Mouse (Mus musculus) right cerebral cortex, adult 2 months (tissue): ENCODE data around the gene Sh2b1.

Source experiments
- DNase-seq, 2 experiments: peaks; one replicate each; pipeline ENCODE4 v3.0.0; 2021 to 2022; ENCODE audit warnings: low spot score in 2 of 2

Sh2b1 gene

GRCm38 (mm10) chr7:126418496-126418895 lies 56.7 kb downstream of the Sh2b1 start:
- no peak for DNase-seq

GRCm38 (mm10) chr7:126417606-126418005 lies 57.6 kb downstream of the Sh2b1 start:
- DNase-seq, result no peak

- no peak for DNase-seq
Measured at GRCm38 (mm10) chr7:126417045-126417444, 58.2 kb downstream of the Sh2b1 start.
